Comparison of ENCODE assay signal across 8 mouse cellular contexts in the genomic region with DNA sequence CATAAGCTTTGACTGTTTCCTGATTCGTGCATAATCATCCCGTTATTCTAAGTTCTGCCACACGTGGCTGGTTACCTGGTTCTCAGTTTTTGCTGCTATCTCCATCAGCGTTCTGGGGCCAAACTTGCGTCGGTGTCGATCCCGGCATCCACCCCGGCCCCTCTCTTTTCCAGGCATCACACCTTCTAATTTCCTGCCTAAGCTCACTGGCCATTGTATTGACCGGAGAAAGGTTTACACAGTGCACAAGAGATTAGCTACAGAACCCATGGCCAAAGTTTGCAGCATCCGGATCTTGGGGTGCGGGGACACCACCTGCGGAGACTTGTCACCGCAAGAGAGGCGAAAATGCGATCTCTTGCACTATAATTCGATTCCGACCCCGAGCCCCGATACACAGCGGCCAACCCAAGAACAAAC. TPM values are rescaled to one million over a fixed set of nuclear protein-coding genes. Genes with fewer than 3 reads are reported as not detected.
DNase-seq lines count a peak whose midpoint lies in the region; ATAC-seq and TF ChIP-seq lines count a peak whose summit lies in the region.

No protein-coding gene starts in this region.

- no peaks in the 10 kb centered on the region for H3K9me3 ChIP-seq in limb, embryonic 11.5 days (ENCODE audit: control insufficient read depth, low read length)

- H3K4me3 ChIP-seq in limb, embryonic 11.5 days (ENCODE audit: low read depth, low read length): peak overlapping the region; percentile 99
- H3K4me3 ChIP-seq in small intestine, adult 2 months (ENCODE audit: low read depth, low read length): peak overlapping the region; percentile 97

- peaks cover 16% of the 10 kb centered on the region for H3K4me1 ChIP-seq in limb, embryonic 11.5 days (ENCODE audit: control insufficient read depth, insufficient read depth, low read length)
- peaks cover 27% of the 10 kb centered on the region for H3K4me1 ChIP-seq in small intestine, adult 2 months (ENCODE audit: control insufficient read depth, insufficient read depth, insufficient read length, low read length)

- no peak for TF ChIP-seq POLR2A in small intestine, adult 2 months (IDR thresholded peaks at IDR 0.05; ENCODE audit: low read depth, low read length)

- under 1% methylated on average over 21 of the region's 21 CpGs for WGBS in limb, embryonic 11.5 days
- under 1% methylated on average over 21 of the region's 21 CpGs for WGBS in small intestine, adult 2 months

- DNase-seq in adrenal gland, adult 2 months: peak; percentile 36
- DNase-seq in adrenal gland, adult 18-20 months (ENCODE audit: low spot score in 2 of 2): no peak
- peak; percentile 27 for DNase-seq in spleen, adult 12 weeks (ENCODE audit: low spot score)
- DNase-seq in spleen, adult 18-20 months: no peak
- DNase-seq in limb, embryonic 11.5 days (ENCODE audit: low spot score): no peak
- no peak for DNase-seq in gastrocnemius, postnatal 4 days (ENCODE audit: low spot score in 2 of 2)
- DNase-seq in gastrocnemius, postnatal 10 days: no peak

- no peaks in the 10 kb centered on the region for H3K27me3 ChIP-seq in limb, embryonic 11.5 days (ENCODE audit: control insufficient read depth, insufficient read depth, low read length)
- no peaks in the 10 kb centered on the region for H3K27me3 ChIP-seq in small intestine, adult 2 months (ENCODE audit: control insufficient read depth, insufficient read depth, low read length)

- peak overlapping the region; percentile 95 for H3K4me2 ChIP-seq in limb, embryonic 11.5 days (ENCODE audit: low read depth, severe bottlenecking)

- peak overlapping the region; percentile 90 for H3K9ac ChIP-seq in limb, embryonic 11.5 days (ENCODE audit: low read length)

- peak overlapping the region; percentile 59 for H3K27ac ChIP-seq in limb, embryonic 11.5 days (replicated peaks; ENCODE audit: low read depth, low read length)
- H3K27ac ChIP-seq in small intestine, adult 2 months (ENCODE audit: insufficient read depth, low read depth, low read length): peak overlapping the region; percentile 86

- ATAC-seq in limb, embryonic 11.5 days (ENCODE audit: insufficient number of reproducible peaks, low FRiP score, low TSS enrichment, low read depth): no peak

- H3K36me3 ChIP-seq in limb, embryonic 11.5 days (ENCODE audit: control insufficient read depth, insufficient read depth, low read length): peaks cover 6% of the 10 kb centered on the region; the same call in 1 of the 2 replicates
- peaks cover 6% of the 10 kb centered on the region for H3K36me3 ChIP-seq in small intestine, adult 2 months (ENCODE audit: control insufficient read depth, insufficient read depth, low read length)

- TF ChIP-seq CTCF in small intestine, adult 2 months (IDR thresholded peaks at IDR 0.05; ENCODE audit: extremely low read depth, insufficient read length, insufficient replicate concordance, low read depth, low read length): no peak

RNA-seq across cellular contexts. Expression of a gene that starts 0.3 kb away (rescaled TPM):
- 10 to 100 TPM; 21.3 to 23.4 TPM for total RNA-seq in adrenal gland, adult 2 months (2021)
- 45.2 and 45.7 TPM in 2 replicates for polyA plus RNA-seq in adrenal gland, adult 2 months (2012; rRNA removed)
- total RNA-seq in adrenal gland, adult 18-20 months (2021): 10 to 100 TPM; 22.0 to 27.1 TPM
- polyA plus RNA-seq in limb, embryonic 11.5 days (2014; fragmentation: Nextera tagmentation; extraction: Ambion mirVana): 19.0 and 20.5 TPM in 2 replicates
- 15.4 and 22.6 TPM in 2 replicates for polyA plus RNA-seq in small intestine, adult 2 months (2012; rRNA removed)
- total RNA-seq in gastrocnemius, postnatal 4 days (2021): 10 to 100 TPM; 16.7 to 19.6 TPM
- 10 to 100 TPM; 11.1 to 15.4 TPM for total RNA-seq in gastrocnemius, postnatal 10 days (2021)

RNA-seq across cellular contexts. Expression of a gene that starts 23.1 kb away (rescaled TPM):
- total RNA-seq in adrenal gland, adult 2 months (2021): 10 to 100 TPM; 13.5 to 26.3 TPM
- 15.4 and 19.1 TPM in 2 replicates for polyA plus RNA-seq in adrenal gland, adult 2 months (2012; rRNA removed)
- 10 to 100 TPM; 13.3 to 17.6 TPM for total RNA-seq in adrenal gland, adult 18-20 months (2021)
- polyA plus RNA-seq in limb, embryonic 11.5 days (2014; fragmentation: Nextera tagmentation; extraction: Ambion mirVana): 17.9 and 19.2 TPM in 2 replicates
- polyA plus RNA-seq in small intestine, adult 2 months (2012; rRNA removed): 5.2 and 12.1 TPM in 2 replicates
- 10 to 100 TPM; 37.1 to 42.7 TPM for total RNA-seq in gastrocnemius, postnatal 4 days (2021)
- total RNA-seq in gastrocnemius, postnatal 10 days (2021): 10 to 100 TPM; 25.1 to 25.6 TPM

RNA-seq across cellular contexts. Expression of a gene that starts 23.1 kb away (rescaled TPM):
- under 1 TPM; 0.17 TPM for total RNA-seq in adrenal gland, adult 2 months (2021)
- polyA plus RNA-seq in adrenal gland, adult 2 months (2012; rRNA removed): 0.18 and 0.36 TPM in 2 replicates
- under 1 TPM; 0.06 to 0.10 TPM for total RNA-seq in adrenal gland, adult 18-20 months (2021)
- 0.25 and 0.27 TPM in 2 replicates for polyA plus RNA-seq in limb, embryonic 11.5 days (2014; fragmentation: Nextera tagmentation; extraction: Ambion mirVana)
- polyA plus RNA-seq in small intestine, adult 2 months (2012; rRNA removed): 0.08 TPM in 1 of 2 replicates, not detected in the other
- under 1 TPM; 0.23 to 0.29 TPM for total RNA-seq in gastrocnemius, postnatal 4 days (2021)
- total RNA-seq in gastrocnemius, postnatal 10 days (2021): under 1 TPM; 0.14 TPM

RNA-seq across cellular contexts. Expression of a gene that starts 28.9 kb away (rescaled TPM):
- total RNA-seq in adrenal gland, adult 2 months (2021): 1 to 10 TPM; 2.5 to 8.2 TPM
- polyA plus RNA-seq in adrenal gland, adult 2 months (2012; rRNA removed): 5.1 and 9.1 TPM in 2 replicates
- total RNA-seq in adrenal gland, adult 18-20 months (2021): 1 to 10 TPM; 5.8 to 6.0 TPM
- polyA plus RNA-seq in limb, embryonic 11.5 days (2014; fragmentation: Nextera tagmentation; extraction: Ambion mirVana): 8.8 and 11.1 TPM in 2 replicates
- polyA plus RNA-seq in small intestine, adult 2 months (2012; rRNA removed): 1.7 and 3.8 TPM in 2 replicates
- total RNA-seq in gastrocnemius, postnatal 4 days (2021): 10 to 100 TPM in 1 of 2 experiments, 1 to 10 TPM in 1; 9.8 to 17.0 TPM
- 1 to 10 TPM; 7.3 to 8.0 TPM for total RNA-seq in gastrocnemius, postnatal 10 days (2021)

RNA-seq across cellular contexts. Expression of a gene that starts 38.9 kb away (rescaled TPM):
- 100 to 1,000 TPM; 143 to 198 TPM for total RNA-seq in adrenal gland, adult 2 months (2021)
- polyA plus RNA-seq in adrenal gland, adult 2 months (2012; rRNA removed): 545 and 648 TPM in 2 replicates
- total RNA-seq in adrenal gland, adult 18-20 months (2021): 100 to 1,000 TPM; 171 to 177 TPM
- 269 and 275 TPM in 2 replicates for polyA plus RNA-seq in limb, embryonic 11.5 days (2014; fragmentation: Nextera tagmentation; extraction: Ambion mirVana)
- polyA plus RNA-seq in small intestine, adult 2 months (2012; rRNA removed): 87.9 and 160 TPM in 2 replicates
- 100 to 1,000 TPM; 161 to 162 TPM for total RNA-seq in gastrocnemius, postnatal 4 days (2021)
- 100 to 1,000 TPM; 160 to 172 TPM for total RNA-seq in gastrocnemius, postnatal 10 days (2021)

Comparison
In these comparisons a context has a peak if more than half of its experiments do, and no peak if none do; other contexts are left out.
1. DNase-seq: peak in adrenal gland, adult 2 months (single experiment) and spleen, adult 12 weeks (single experiment); none in adrenal gland, adult 18-20 months (0 of 2), spleen, adult 18-20 months (0 of 2), limb, embryonic 11.5 days (single experiment), gastrocnemius, postnatal 4 days (0 of 2) and gastrocnemius, postnatal 10 days (single experiment).